Mouse (Mus musculus) hematopoietic stem cell, adult 5-6 weeks (primary cell): ENCODE measurements at regions not wholly inside any gene's neighbourhood (a gene's known extent, or its start where the extent isn't known, plus 50 kb on each side); places are given as distances from the start of the nearest gene placed in this dataset.
A peak's percentile ranks its signal among the peaks of the same experiment; 100 is the strongest.
"Not testable (repeated sequence)": the region's sequence is repeated elsewhere in the genome, so short reads cannot be mapped to it uniquely, and the experiment has no call there.

Experiments used
- ATAC-seq, 2 experiments: fragments of 125-278 bp in 1 of 2; replicated peaks in 1 of 2; 2 replicates each; pipeline ENCODE4 v1.8.0; 2016 to 2017; ENCODE audit warnings: inconsistent platforms in 2 of 2, mild to moderate bottlenecking in 2 of 2, moderate number of reproducible peaks in 2 of 2, low read depth in 1 of 2, moderate TSS enrichment in 1 of 2; ENCODE audit not compliant: low FRiP score in 2 of 2, poor library complexity in 2 of 2, severe bottlenecking in 2 of 2, insufficient read depth in 1 of 2, low TSS enrichment in 1 of 2

- ATAC-seq: peak; percentile 44 to 51; a peak in 2 of 4 replicates
Observed at GRCm38 (mm10) chr2:133724310-133724709, 172.4 kb downstream of the Bmp2 start.

- no peak for ATAC-seq
Observed at GRCm38 (mm10) chr2:133724757-133725156, 172.8 kb downstream of the Bmp2 start.

GRCm38 (mm10) chr2:133734469-133735225, 182.7 kb downstream of the Bmp2 start:
- no peak for ATAC-seq

- peak in 1 of 2 experiments; percentile 27; a peak in 1 of 4 replicates for ATAC-seq
Observed at GRCm38 (mm10) chr2:133738839-133739430, 187.0 kb downstream of the Bmp2 start.

- ATAC-seq: no peak
Observed at GRCm38 (mm10) chr2:133748493-133748892, 196.5 kb downstream of the Bmp2 start.

GRCm38 (mm10) chr2:133749846-133750637, 198.1 kb downstream of the Bmp2 start:
- no peak for ATAC-seq

- ATAC-seq: no peak
Observed at GRCm38 (mm10) chr2:133754088-133754487, 202.1 kb downstream of the Bmp2 start.

GRCm38 (mm10) chr2:133761496-133761895, 209.5 kb downstream of the Bmp2 start:
- no peak for ATAC-seq

- ATAC-seq: no peak
Observed at GRCm38 (mm10) chr2:133768546-133768945, 216.6 kb downstream of the Bmp2 start.

- ATAC-seq: no peak
Observed at GRCm38 (mm10) chr2:133783588-133784342, 231.8 kb downstream of the Bmp2 start.

- no peak for ATAC-seq
Observed at GRCm38 (mm10) chr2:133791031-133791430, 239.1 kb downstream of the Bmp2 start.

GRCm38 (mm10) chr2:133793293-133793692, 241.3 kb downstream of the Bmp2 start:
- no peak for ATAC-seq

- no peak for ATAC-seq
Observed at GRCm38 (mm10) chr2:133802666-133803065, 250.7 kb downstream of the Bmp2 start.

- ATAC-seq: no peak
Observed at GRCm38 (mm10) chr2:133821418-133821817, 269.5 kb downstream of the Bmp2 start.

- no peak for ATAC-seq
Observed at GRCm38 (mm10) chr2:133829406-133829805, 277.4 kb downstream of the Bmp2 start.

- ATAC-seq: no peak
Observed at GRCm38 (mm10) chr2:133850485-133850884, 298.5 kb downstream of the Bmp2 start.

GRCm38 (mm10) chr2:133874982-133875381, 323.0 kb downstream of the Bmp2 start:
- ATAC-seq: not testable (repeated sequence)
